Mouse (Mus musculus) lung, postnatal 0 days (tissue): Measurements from ENCODE around the gene Sept11.

Experiments used
- CTCF ChIP-seq: IDR thresholded peaks from 2 replicates; pipeline ENCODE4 v1.5.1; 2016; ENCODE audit warnings: antibody characterized with exemption, mild to moderate bottlenecking
- EP300 ChIP-seq: IDR thresholded peaks from 2 replicates; pipeline ENCODE4 v1.6.1; 2016; ENCODE audit warnings: antibody characterized with exemption, mild to moderate bottlenecking, control low read depth

- no peak for TF ChIP-seq CTCF
- TF ChIP-seq EP300: no peak
Measured at GRCm38 (mm10) chr5:93045371-93045714, 47.9 kb upstream of the Sept11 start.
